Mouse (Mus musculus) MEL (cell line): ENCODE measurements around the gene 1700020N01Rik. TPM values are rescaled to one million over a fixed set of nuclear protein-coding genes. Genes with fewer than 3 reads are reported as not detected.

ENCODE experiments used
- DNase-seq: peaks from one replicate; pipeline ENCODE4 v3.0.0; 2011; ENCODE audit warnings: low read depth, low spot score
- H3K27ac ChIP-seq: 2 replicates; pipeline ENCODE4 v1.5.1; 2012; ENCODE audit warnings: low read depth, mild to moderate bottlenecking, control low read depth, low read length, moderate library complexity; ENCODE audit not compliant: control insufficient read depth
- H3K27me3 ChIP-seq, 2 experiments: fragments of 150-350 bp in 1 of 2; sonication (generic) in 1 of 2; 2 replicates each; pipeline ENCODE4 v1.6.1; 2012; ENCODE audit warnings: low read length in 2 of 2, mild to moderate bottlenecking in 2 of 2, improper control_type of control experiment in 1 of 2, moderate library complexity in 1 of 2; ENCODE audit not compliant: insufficient read depth in 2 of 2, control insufficient read depth in 1 of 2
- H3K36me3 ChIP-seq, 2 experiments: 2 replicates each; pipeline ENCODE4 v1.6.1; 2012 to 2014; ENCODE audit warnings: low read length in 2 of 2, improper control_type of control experiment in 1 of 2, inconsistent platforms in 1 of 2, mild to moderate bottlenecking in 1 of 2; ENCODE audit not compliant: insufficient read depth in 2 of 2, control insufficient read depth in 1 of 2
- H3K4me1 ChIP-seq, 2 experiments: fragments of 150-350 bp in 1 of 2; sonication (generic) in 1 of 2; 2 replicates each; pipeline ENCODE4 v1.6.1; 2012; ENCODE audit warnings: low read length in 2 of 2, improper control_type of control experiment in 1 of 2, mild to moderate bottlenecking in 1 of 2; ENCODE audit not compliant: insufficient read depth in 2 of 2, control insufficient read depth in 1 of 2
- H3K4me3 ChIP-seq, 2 experiments: fragments of 150-350 bp in 1 of 2; sonication (generic) in 1 of 2; 2 replicates each; pipeline ENCODE4 v1.5.1; 2012; ENCODE audit warnings: low read depth in 2 of 2, low read length in 2 of 2, mild to moderate bottlenecking in 2 of 2, moderate library complexity in 2 of 2, control low read depth in 1 of 2, improper control_type of control experiment in 1 of 2; ENCODE audit not compliant: control insufficient read depth in 1 of 2, insufficient read depth in 1 of 2
- H3K79me2 ChIP-seq: 2 replicates; pipeline ENCODE4 v1.6.1; 2012; ENCODE audit warnings: mild to moderate bottlenecking, low read length, moderate library complexity; ENCODE audit not compliant: control insufficient read depth, poor library complexity, insufficient read depth
- H3K9ac ChIP-seq: 2 replicates; pipeline ENCODE4 v1.6.1; 2012; ENCODE audit warnings: low read depth, mild to moderate bottlenecking, control low read depth, low read length, moderate library complexity; ENCODE audit not compliant: control insufficient read depth, poor library complexity, severe bottlenecking
- H3K9me3 ChIP-seq: fragments of 150-350 bp; sonication (generic); replicated peaks from 2 replicates; pipeline ENCODE4 v1.6.1; 2012; ENCODE audit warnings: mild to moderate bottlenecking, low read length, improper control_type of control experiment, moderate library complexity; ENCODE audit not compliant: insufficient read depth
- BHLHE40 ChIP-seq: IDR thresholded peaks from 2 replicates; pipeline ENCODE4 v1.6.1; 2012; ENCODE audit warnings: low read depth, mild to moderate bottlenecking, inconsistent platforms, low read length, improper control_type of control experiment, borderline replicate concordance
- CTCF ChIP-seq, 3 experiments: IDR thresholded peaks in 2 of 3; conservative IDR thresholded peaks in 1 of 3; 2 replicates each; pipeline ENCODE4 v1.5.1; 2011 to 2012; ENCODE audit warnings: low read length in 3 of 3, low read depth in 2 of 3, mild to moderate bottlenecking in 2 of 3, improper control_type of control experiment in 1 of 3, inconsistent platforms in 1 of 3, mixed read lengths in 1 of 3, moderate library complexity in 1 of 3; ENCODE audit not compliant: control insufficient read depth in 1 of 3, insufficient read depth in 1 of 3, poor library complexity in 1 of 3, severe bottlenecking in 1 of 3
- GABPA ChIP-seq: IDR thresholded peaks from 2 replicates; pipeline ENCODE4 v1.6.1; 2012; ENCODE audit warnings: low read depth, mild to moderate bottlenecking, inconsistent platforms, low read length, improper control_type of control experiment, moderate library complexity
- GATA1 ChIP-seq: IDR thresholded peaks from 2 replicates; pipeline ENCODE4 v1.6.1; 2011; ENCODE audit warnings: low read depth, low read length, improper control_type of control experiment
- HCFC1 ChIP-seq: IDR thresholded peaks from 2 replicates; pipeline ENCODE4 v1.6.1; 2012; ENCODE audit warnings: low read depth, mild to moderate bottlenecking, inconsistent platforms, low read length, improper control_type of control experiment, moderate library complexity
- JUND ChIP-seq: IDR thresholded peaks from 2 replicates; pipeline ENCODE4 v1.6.1; 2011; ENCODE audit warnings: low read depth, mild to moderate bottlenecking, improper control_type of control experiment, low read length
- MAFK ChIP-seq: IDR thresholded peaks from 2 replicates; pipeline ENCODE4 v1.6.1; 2011; ENCODE audit warnings: low read depth, mild to moderate bottlenecking, low read length, improper control_type of control experiment, borderline replicate concordance
- MAX ChIP-seq: IDR thresholded peaks from 2 replicates; pipeline ENCODE4 v1.6.1; 2011; ENCODE audit warnings: low read length, improper control_type of control experiment
- MAZ ChIP-seq: IDR thresholded peaks from 2 replicates; pipeline ENCODE4 v1.6.1; 2012; ENCODE audit warnings: low read depth, mild to moderate bottlenecking, inconsistent platforms, low read length, improper control_type of control experiment
- MYC ChIP-seq: IDR thresholded peaks from 2 replicates; pipeline ENCODE4 v1.6.1; 2011; ENCODE audit warnings: low read depth, mild to moderate bottlenecking, low read length, improper control_type of control experiment, moderate library complexity
- POLR2A ChIP-seq, 2 experiments: IDR thresholded peaks; 2 replicates each; pipeline ENCODE4 v1.6.1; 2011 to 2012; ENCODE audit warnings: low read length in 2 of 2, mild to moderate bottlenecking in 2 of 2, control low read depth in 1 of 2, improper control_type of control experiment in 1 of 2, low read depth in 1 of 2, moderate library complexity in 1 of 2; ENCODE audit not compliant: control insufficient read depth in 1 of 2, insufficient read depth in 1 of 2, poor library complexity in 1 of 2
- POLR2AphosphoS2 ChIP-seq: IDR thresholded peaks from 2 replicates; pipeline ENCODE4 v1.6.1; 2011; ENCODE audit warnings: low read length, improper control_type of control experiment
- SIN3A ChIP-seq: IDR thresholded peaks from 2 replicates; pipeline ENCODE4 v1.6.1; 2012; ENCODE audit warnings: low read length, improper control_type of control experiment, inconsistent platforms
- TBP ChIP-seq: IDR thresholded peaks from 2 replicates; pipeline ENCODE4 v1.8.0; 2011; ENCODE audit warnings: low read depth, low read length, improper control_type of control experiment
- UBTF ChIP-seq: IDR thresholded peaks from 2 replicates; pipeline ENCODE4 v1.6.1; 2012; ENCODE audit warnings: low read depth, mild to moderate bottlenecking, inconsistent platforms, low read length, improper control_type of control experiment, moderate library complexity, borderline replicate concordance; ENCODE audit not compliant: insufficient read depth
- USF2 ChIP-seq, 2 experiments: IDR thresholded peaks; 2 replicates each; pipeline ENCODE4 v1.6.1; 2011 to 2012; ENCODE audit warnings: improper control_type of control experiment in 2 of 2, low read length in 2 of 2, borderline replicate concordance in 1 of 2, inconsistent platforms in 1 of 2, low read depth in 1 of 2, mild to moderate bottlenecking in 1 of 2; ENCODE audit not compliant: insufficient read depth in 1 of 2
- ZC3H11A ChIP-seq: IDR thresholded peaks from 2 replicates; pipeline ENCODE4 v1.6.1; 2012; ENCODE audit warnings: low read depth, mild to moderate bottlenecking, inconsistent platforms, low read length, improper control_type of control experiment
- ZKSCAN1 ChIP-seq: IDR thresholded peaks from 2 replicates; pipeline ENCODE4 v1.6.1; 2012; ENCODE audit warnings: low read depth, mild to moderate bottlenecking, inconsistent platforms, low read length, improper control_type of control experiment, moderate library complexity
- ZMIZ1 ChIP-seq: IDR thresholded peaks from 2 replicates; pipeline ENCODE4 v1.6.1; 2012; ENCODE audit warnings: low read depth, mild to moderate bottlenecking, inconsistent platforms, low read length, improper control_type of control experiment, moderate library complexity
- polyA plus RNA-seq, 2 experiments: library from polyadenylated mRNA; stranded (reverse) in 1 of 2; unstranded in 1 of 2; fragments of >175 nt in 1 of 2; fragments of >200 nt in 1 of 2; gene quantifications; 2 replicates each; pipeline versions ENCODE4 v1.2.1 to v1.2.4; 2012; ENCODE audit warnings: low replicate concordance in 2 of 2, low read depth in 1 of 2; ENCODE audit not compliant: insufficient read length in 2 of 2, insufficient read depth in 1 of 2, missing spikeins in 1 of 2
- total RNA-seq: library from RNA; depleted of rRNA; stranded (reverse); fragments of 300-350 nt; gene quantifications from 2 replicates; pipeline ENCODE4 v1.2.3, GENCODE M21; 2012

1700020N01Rik gene
- total and polyA plus RNA-seq, 3 experiments = 0.60 TPM; not detected in 2

GRCm38 (mm10) chr10:21544721-21545120 lies 48.2 kb upstream of the 1700020N01Rik start:
- Histone ChIP-seq H3K27me3 (peaks cover 5 to 19% of the 10 kb centered on the region in 2 experiments), H3K27ac (no peak overlapping the region), H3K4me3 (no peak overlapping the region), H3K9me3 (no peaks in the 10 kb centered on the region), H3K4me1 (no peaks in the 10 kb centered on the region), H3K36me3 (no peaks in the 10 kb centered on the region), H3K9ac (no peak overlapping the region), H3K79me2 (no peaks in the 10 kb centered on the region)
- TF ChIP-seq BHLHE40 = no peak
- TF ChIP-seq POLR2AphosphoS2 = no peak
- TF ChIP-seq UBTF = no peak
- TF ChIP-seq SIN3A = no peak
- no peak for TF ChIP-seq MAFK
- TF ChIP-seq MAX = no peak
- TF ChIP-seq ZKSCAN1 = no peak
- no peak for TF ChIP-seq POLR2A (IDR thresholded peaks at IDR 0.05; ENCODE audit: control insufficient read depth in 1 of 2, insufficient read depth in 1 of 2, low read depth in 1 of 2, low read length in 2 of 2, poor library complexity in 1 of 2)
- TF ChIP-seq USF2 (IDR thresholded peaks at IDR 0.05; ENCODE audit: borderline replicate concordance in 1 of 2, insufficient read depth in 1 of 2, low read depth in 1 of 2, low read length in 2 of 2) = no peak
- DNase-seq = no peak

DNA sequence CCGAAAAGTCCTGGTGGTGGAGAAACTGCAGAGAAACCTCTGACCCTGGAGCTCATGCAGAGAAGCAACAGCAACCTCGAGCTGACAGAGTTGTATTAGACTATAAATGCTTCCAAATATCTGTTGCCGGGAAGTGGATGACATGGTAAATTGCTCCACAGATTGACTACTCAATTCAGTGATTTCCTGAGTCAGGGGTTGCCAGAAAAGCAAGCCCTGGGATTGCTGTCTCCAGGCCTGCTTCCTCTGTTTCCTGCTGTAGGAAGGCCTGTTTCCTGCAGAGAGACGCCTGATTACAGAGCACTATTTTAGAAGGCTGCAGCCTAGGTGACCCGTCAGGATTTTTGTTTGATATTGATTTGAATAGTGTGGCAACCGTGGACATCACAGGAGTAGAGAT lies 47.5 kb upstream of the 1700020N01Rik start:
- Histone ChIP-seq H3K79me2 (no peaks in the 10 kb centered on the region), H3K27ac (no peak overlapping the region), H3K36me3 (no peaks in the 10 kb centered on the region), H3K27me3 (peaks cover 5 to 17% of the 10 kb centered on the region in 2 experiments), H3K9ac (no peak overlapping the region), H3K4me1 (no peaks in the 10 kb centered on the region), H3K9me3 (no peaks in the 10 kb centered on the region), H3K4me3 (no peak overlapping the region)
- no peak for DNase-seq
- TF ChIP-seq ZMIZ1 (no peak), GABPA (no peak), JUND (no peak), MAX (no peak), TBP (no peak), CTCF (IDR thresholded peaks at IDR 0.05 in 2 of 3, conservative IDR thresholded peaks at IDR 0.05 in 1 of 3; ENCODE audit: control insufficient read depth in 1 of 3, insufficient read depth in 1 of 3, low read depth in 2 of 3, low read length in 3 of 3, poor library complexity in 1 of 3, severe bottlenecking in 1 of 3) (no peak), ZC3H11A (no peak), MYC (no peak), MAZ (no peak), GATA1 (no peak), ZKSCAN1 (no peak), HCFC1 (no peak), SIN3A (no peak)
